Mouse (Mus musculus): ENCODE data around the gene Zc3h18. TPM values are rescaled to one million over a fixed set of nuclear protein-coding genes. Genes with fewer than 3 reads are reported as not detected.

Gene Zc3h18
- polyA plus RNA-seq, 1 experiment from 2014 or later: 33.7 TPM

DNA sequence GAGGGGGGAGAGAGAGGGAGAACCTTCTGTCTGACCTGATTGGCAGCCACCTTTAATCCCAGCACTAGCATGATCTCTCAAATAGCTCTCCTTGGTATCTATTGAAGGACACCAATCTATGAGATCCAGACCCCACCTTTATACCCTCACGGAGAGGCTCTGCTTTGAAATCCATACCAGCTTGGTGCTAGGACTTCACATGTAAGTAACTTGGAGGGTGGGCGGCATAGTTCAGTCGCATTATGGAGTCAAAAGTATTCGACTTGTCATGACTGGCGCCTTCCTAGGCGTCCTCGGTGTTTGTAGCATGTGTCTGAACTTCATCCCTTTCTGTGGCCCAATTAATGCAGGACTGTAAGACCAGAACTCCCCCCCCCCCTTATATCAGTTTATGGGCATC, 1.1 kb upstream of the Zc3h18 start:
- H3K36me3 ChIP-seq (ENCODE audit: insufficient read depth, low read length): no peaks in the 10 kb centered on the region
- 95% methylated on average over 7 of the region's 7 CpGs for WGBS
- no peaks in the 10 kb centered on the region for H3K9me3 ChIP-seq (replicated peaks; ENCODE audit: low read length)
- ATAC-seq (replicated peaks; ENCODE audit: low FRiP score, low read depth): no peak
- no peak overlapping the region for H3K4me3 ChIP-seq (replicated peaks; ENCODE audit: low read depth, low read length)
- DNase-seq (ENCODE audit: low spot score): no peak
- H3K4me1 ChIP-seq (replicated peaks; ENCODE audit: insufficient read depth, low read length): no peaks in the 10 kb centered on the region; the same call in 1 of the 2 replicates
- no peak overlapping the region; the same call in 1 of the 2 replicates for H3K4me2 ChIP-seq (ENCODE audit: low read length)
- TF ChIP-seq CTCF (IDR thresholded peaks at IDR 0.05; ENCODE audit: low read depth): no peak
- no peak overlapping the region for H3K9ac ChIP-seq (ENCODE audit: low read depth, low read length)
- H3K27ac ChIP-seq: no peak overlapping the region
- H3K27me3 ChIP-seq (ENCODE audit: insufficient read depth, low read length): no peaks in the 10 kb centered on the region

DNA sequence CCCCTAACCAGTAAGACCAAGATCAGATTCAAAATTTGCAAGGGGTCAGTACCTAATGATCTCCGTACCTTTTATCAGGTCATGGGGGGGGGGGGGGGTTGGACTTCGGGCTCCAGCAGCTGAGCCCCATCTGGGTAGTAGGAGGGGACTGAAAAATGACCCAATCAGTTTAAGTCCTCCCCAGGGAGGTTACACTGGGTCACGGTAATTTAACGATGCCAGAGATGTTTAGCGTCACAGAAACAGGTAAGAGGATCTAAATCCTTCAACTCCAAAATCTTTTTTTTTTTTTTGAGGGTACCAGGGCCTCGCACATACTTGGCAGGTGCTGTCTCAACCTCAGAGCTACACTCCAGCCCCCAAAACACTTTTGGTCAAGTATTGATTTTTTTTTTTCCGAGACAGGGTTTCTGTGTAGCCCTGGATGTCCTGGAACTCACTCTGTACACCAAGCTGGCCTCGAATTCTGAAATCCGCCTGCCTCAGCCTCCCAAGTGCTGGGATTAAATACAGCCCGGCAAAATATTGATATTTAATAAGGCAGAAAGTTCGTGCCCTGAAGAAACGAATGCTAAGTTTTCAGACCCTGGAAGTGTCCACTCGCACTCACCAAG, 551 bp upstream of the Zc3h18 start:
- H3K27ac ChIP-seq: peak overlapping the region; percentile 13; the same call in 1 of the 2 replicates
- peak overlapping the region; percentile 50 for H3K4me2 ChIP-seq (ENCODE audit: low read length)
- H3K27me3 ChIP-seq (ENCODE audit: insufficient read depth, low read length): no peaks in the 10 kb centered on the region
- DNase-seq (ENCODE audit: low spot score) (no peak), ATAC-seq (replicated peaks; ENCODE audit: low FRiP score, low read depth) (no peak)
- peak overlapping the region; percentile 97 for H3K4me3 ChIP-seq (replicated peaks; ENCODE audit: low read depth, low read length)
- 23% methylated on average over 13 of the region's 13 CpGs for WGBS
- peak overlapping the region; percentile 24; the same call in 1 of the 2 replicates for H3K9ac ChIP-seq (ENCODE audit: low read depth, low read length)
- no peaks in the 10 kb centered on the region for H3K9me3 ChIP-seq (replicated peaks; ENCODE audit: low read length)
- TF ChIP-seq CTCF (IDR thresholded peaks at IDR 0.05; ENCODE audit: low read depth): no peak
- H3K36me3 ChIP-seq (ENCODE audit: insufficient read depth, low read length): no peaks in the 10 kb centered on the region
- H3K4me1 ChIP-seq (replicated peaks; ENCODE audit: insufficient read depth, low read length): no peaks in the 10 kb centered on the region; the same call in 1 of the 2 replicates

DNA sequence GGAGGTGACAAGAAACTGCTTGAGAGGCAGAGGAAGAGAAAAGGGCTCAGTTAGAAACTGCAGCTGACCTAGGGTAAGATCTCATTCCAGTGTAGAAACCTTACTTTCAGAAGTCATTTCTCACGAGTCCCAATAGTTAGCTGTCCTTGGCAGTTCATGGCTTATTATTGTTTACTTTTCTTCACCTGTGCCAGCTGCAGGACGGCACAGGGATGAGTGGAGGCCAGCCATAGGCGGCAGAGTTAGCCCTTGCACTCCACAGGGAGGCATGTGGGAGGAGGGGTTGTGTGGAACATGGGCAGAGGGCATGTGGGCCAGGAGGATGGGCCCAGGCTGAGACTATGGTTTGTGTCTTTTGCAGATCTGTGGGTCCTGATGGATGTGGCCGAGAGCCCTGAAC, 6.6 kb downstream of the Zc3h18 start:
- no peak for ATAC-seq (replicated peaks; ENCODE audit: low FRiP score, low read depth)
- WGBS: 63% methylated on average over 4 of the region's 4 CpGs
- Histone ChIP-seq H3K27ac (no peak overlapping the region), H3K9ac (ENCODE audit: low read depth, low read length) (no peak overlapping the region), H3K4me1 (replicated peaks; ENCODE audit: insufficient read depth, low read length) (no peaks in the 10 kb centered on the region; the same call in 1 of the 2 replicates), H3K36me3 (ENCODE audit: insufficient read depth, low read length) (peaks cover 43% of the 10 kb centered on the region), H3K9me3 (replicated peaks; ENCODE audit: low read length) (no peaks in the 10 kb centered on the region), H3K27me3 (ENCODE audit: insufficient read depth, low read length) (no peaks in the 10 kb centered on the region), H3K4me2 (ENCODE audit: low read length) (no peak overlapping the region), H3K4me3 (replicated peaks; ENCODE audit: low read depth, low read length) (no peak overlapping the region)
- no peak for DNase-seq (ENCODE audit: low spot score)
- TF ChIP-seq CTCF (IDR thresholded peaks at IDR 0.05; ENCODE audit: low read depth): no peak

DNA sequence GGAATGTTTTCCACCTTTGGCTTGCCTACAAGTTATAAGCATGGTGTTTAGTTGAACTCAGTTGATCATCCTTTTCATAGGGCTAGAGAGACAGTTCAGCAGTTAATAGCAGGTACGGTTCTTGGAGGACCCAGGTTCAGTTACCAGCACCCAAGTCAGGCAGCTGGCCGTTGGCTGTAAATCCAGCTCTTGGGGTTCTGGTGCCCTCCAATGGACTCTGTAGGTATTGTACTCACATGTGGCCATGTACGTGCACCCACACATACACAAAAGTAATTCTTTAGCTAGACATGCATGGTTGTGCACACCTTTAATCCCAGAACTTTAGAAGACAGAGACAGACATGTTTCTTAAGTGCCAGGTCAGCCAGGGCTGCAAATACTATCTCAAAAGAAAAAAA, 12.9 kb downstream of the Zc3h18 start:
- no peak overlapping the region for H3K4me3 ChIP-seq (replicated peaks; ENCODE audit: low read depth, low read length)
- H3K9ac ChIP-seq (ENCODE audit: low read depth, low read length): no peak overlapping the region
- DNase-seq (ENCODE audit: low spot score): no peak
- no peaks in the 10 kb centered on the region for H3K4me1 ChIP-seq (replicated peaks; ENCODE audit: insufficient read depth, low read length)
- no peak overlapping the region for H3K4me2 ChIP-seq (ENCODE audit: low read length)
- no peaks in the 10 kb centered on the region for H3K27me3 ChIP-seq (ENCODE audit: insufficient read depth, low read length)
- no peak for ATAC-seq (replicated peaks; ENCODE audit: low FRiP score, low read depth)
- H3K27ac ChIP-seq: no peak overlapping the region
- TF ChIP-seq CTCF (IDR thresholded peaks at IDR 0.05; ENCODE audit: low read depth): peak; percentile 21; the same call in 1 of the 2 replicates
- H3K9me3 ChIP-seq (replicated peaks; ENCODE audit: low read length): no peaks in the 10 kb centered on the region
- WGBS: 86% methylated on average over 3 of the region's 3 CpGs
- peaks cover 74% of the 10 kb centered on the region for H3K36me3 ChIP-seq (ENCODE audit: insufficient read depth, low read length)

DNA sequence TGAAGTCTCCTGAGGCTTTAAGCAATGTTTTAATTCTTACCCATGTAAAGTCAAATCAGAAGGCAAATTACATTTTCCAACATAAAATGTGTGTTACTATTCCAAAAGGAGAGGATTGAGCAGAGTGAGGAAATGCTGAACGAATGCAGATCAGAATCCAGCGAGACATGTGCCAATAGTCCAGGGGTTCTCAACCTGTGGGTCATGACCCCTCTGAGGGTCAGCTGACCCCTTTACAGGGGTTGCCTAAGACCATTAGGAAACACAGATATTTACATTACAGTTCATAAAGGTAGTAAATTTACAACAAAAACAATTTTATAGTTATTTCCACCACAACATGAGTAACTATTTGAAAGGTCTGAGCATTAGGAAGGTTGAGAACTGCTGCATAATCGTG, 14.3 kb downstream of the Zc3h18 start:
- WGBS: 85% methylated on average over 3 of the region's 3 CpGs
- no peak for TF ChIP-seq CTCF (IDR thresholded peaks at IDR 0.05; ENCODE audit: low read depth)
- H3K27me3 ChIP-seq (ENCODE audit: insufficient read depth, low read length): no peaks in the 10 kb centered on the region
- no peak overlapping the region for H3K4me3 ChIP-seq (replicated peaks; ENCODE audit: low read depth, low read length)
- H3K4me2 ChIP-seq (ENCODE audit: low read length): no peak overlapping the region
- H3K27ac ChIP-seq: no peak overlapping the region
- H3K9me3 ChIP-seq (replicated peaks; ENCODE audit: low read length): no peaks in the 10 kb centered on the region
- no peak for DNase-seq (ENCODE audit: low spot score)
- ATAC-seq (replicated peaks; ENCODE audit: low FRiP score, low read depth): no peak
- H3K36me3 ChIP-seq (ENCODE audit: insufficient read depth, low read length): peaks cover 64% of the 10 kb centered on the region
- no peaks in the 10 kb centered on the region for H3K4me1 ChIP-seq (replicated peaks; ENCODE audit: insufficient read depth, low read length)
- no peak overlapping the region for H3K9ac ChIP-seq (ENCODE audit: low read depth, low read length)

DNA sequence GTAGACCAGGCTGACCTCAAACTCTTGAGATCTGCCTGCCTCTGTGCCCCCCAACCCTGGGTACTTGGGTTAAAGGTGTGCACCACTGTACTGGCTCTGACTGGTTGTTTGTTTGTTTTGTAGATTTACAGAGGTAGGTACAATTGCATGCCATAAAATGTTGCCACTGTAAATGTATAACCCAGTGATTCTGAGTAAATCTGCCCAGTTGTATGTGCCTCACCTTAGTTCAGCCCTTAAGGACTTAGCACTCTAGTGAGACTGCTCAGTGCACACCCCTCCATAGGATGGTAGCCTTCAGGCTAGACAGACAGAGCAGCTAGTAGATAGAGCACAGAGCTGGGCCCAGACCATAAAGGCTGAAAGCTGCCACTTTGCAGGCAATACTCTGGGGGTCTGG, 17.3 kb downstream of the Zc3h18 start:
- Histone ChIP-seq H3K9me3 (replicated peaks; ENCODE audit: low read length) (no peaks in the 10 kb centered on the region), H3K4me1 (replicated peaks; ENCODE audit: insufficient read depth, low read length) (no peaks in the 10 kb centered on the region), H3K27me3 (ENCODE audit: insufficient read depth, low read length) (no peaks in the 10 kb centered on the region), H3K27ac (no peak overlapping the region), H3K9ac (ENCODE audit: low read depth, low read length) (no peak overlapping the region), H3K36me3 (ENCODE audit: insufficient read depth, low read length) (peaks cover 52% of the 10 kb centered on the region), H3K4me3 (replicated peaks; ENCODE audit: low read depth, low read length) (no peak overlapping the region), H3K4me2 (ENCODE audit: low read length) (no peak overlapping the region)
- DNase-seq (ENCODE audit: low spot score) (no peak), ATAC-seq (replicated peaks; ENCODE audit: low FRiP score, low read depth) (no peak)
- no peak for TF ChIP-seq CTCF (IDR thresholded peaks at IDR 0.05; ENCODE audit: low read depth)

DNA sequence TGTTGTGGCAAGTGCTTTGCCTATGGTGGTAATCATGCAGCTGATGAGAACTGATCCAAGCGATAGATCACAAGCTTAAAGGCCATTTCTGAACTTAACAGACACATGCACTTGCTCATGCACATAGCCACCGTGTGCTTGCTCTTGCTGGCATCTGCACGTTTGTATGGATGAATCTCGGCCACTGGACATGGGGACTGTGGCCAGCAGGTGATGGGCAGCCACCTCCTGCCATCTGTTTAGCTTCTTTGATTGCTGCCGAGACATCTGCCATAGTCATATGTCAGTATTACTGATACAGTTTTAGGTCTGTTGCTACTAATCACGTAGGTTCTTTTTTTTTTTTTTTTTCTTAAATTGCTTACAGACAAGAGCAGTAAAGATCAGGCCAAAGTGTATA, 18.9 kb downstream of the Zc3h18 start:
- no peaks in the 10 kb centered on the region for H3K9me3 ChIP-seq (replicated peaks; ENCODE audit: low read length)
- no peak for TF ChIP-seq CTCF (IDR thresholded peaks at IDR 0.05; ENCODE audit: low read depth)
- WGBS: 93% methylated on average over 6 of the region's 6 CpGs
- H3K9ac ChIP-seq (ENCODE audit: low read depth, low read length): no peak overlapping the region
- H3K4me2 ChIP-seq (ENCODE audit: low read length): no peak overlapping the region
- H3K36me3 ChIP-seq (ENCODE audit: insufficient read depth, low read length): peaks cover 53% of the 10 kb centered on the region
- H3K27me3 ChIP-seq (ENCODE audit: insufficient read depth, low read length): no peaks in the 10 kb centered on the region
- no peaks in the 10 kb centered on the region for H3K4me1 ChIP-seq (replicated peaks; ENCODE audit: insufficient read depth, low read length)
- H3K4me3 ChIP-seq (replicated peaks; ENCODE audit: low read depth, low read length): no peak overlapping the region
- DNase-seq (ENCODE audit: low spot score): no peak
- no peak for ATAC-seq (replicated peaks; ENCODE audit: low FRiP score, low read depth)
- H3K27ac ChIP-seq: no peak overlapping the region

All from kidney, postnatal 0 days (tissue).